Mouse (Mus musculus) natural killer cell, adult 2 months (primary cell): ENCODE measurements around the gene Cacnb4.

Experiments
- DNase-seq, 2 experiments: peaks; one replicate each; pipeline ENCODE4 v3.0.0; 2022; ENCODE audit warnings: low spot score in 2 of 2

Gene Cacnb4

GRCm38 (mm10) chr2:52647255-52647998 lies 29.2 kb downstream of the Cacnb4 start:
- no peak for DNase-seq

- DNase-seq: peak in 1 of 2 experiments; percentile 2
These were observed 33.0 kb downstream of the Cacnb4 start for GRCm38 (mm10) chr2:52643657-52644056.

- no peak for DNase-seq
These were observed 37.1 kb downstream of the Cacnb4 start for GRCm38 (mm10) chr2:52639530-52639875.

- DNase-seq: no peak
These were observed 37.6 kb downstream of the Cacnb4 start for GRCm38 (mm10) chr2:52638857-52639529.

GRCm38 (mm10) chr2:52638226-52638625 lies 38.4 kb downstream of the Cacnb4 start:
- DNase-seq: no peak

- DNase-seq: no peak
These were observed 40.6 kb downstream of the Cacnb4 start for GRCm38 (mm10) chr2:52636051-52636450.

GRCm38 (mm10) chr2:52635358-52635757 lies 41.3 kb downstream of the Cacnb4 start:
- DNase-seq: no peak

- peak in 1 of 2 experiments; percentile 18 for DNase-seq
These were observed 43.8 kb downstream of the Cacnb4 start for GRCm38 (mm10) chr2:52632880-52633279.

GRCm38 (mm10) chr2:52628186-52628585 lies 48.4 kb downstream of the Cacnb4 start:
- no peak for DNase-seq

- no peak for DNase-seq
These were observed 50.4 kb downstream of the Cacnb4 start for GRCm38 (mm10) chr2:52626266-52626665.

- no peak for DNase-seq
These were observed 50.9 kb downstream of the Cacnb4 start for GRCm38 (mm10) chr2:52625731-52626130.

- DNase-seq: no peak
These were observed 52.7 kb downstream of the Cacnb4 start for GRCm38 (mm10) chr2:52623921-52624404.

- DNase-seq: no peak
These were observed 53.2 kb downstream of the Cacnb4 start for GRCm38 (mm10) chr2:52623461-52623860.

- no peak for DNase-seq
These were observed 54.0 kb downstream of the Cacnb4 start for GRCm38 (mm10) chr2:52622616-52623015.

GRCm38 (mm10) chr2:52619406-52619974 lies 57.1 kb downstream of the Cacnb4 start:
- no peak for DNase-seq

GRCm38 (mm10) chr2:52618804-52619203 lies 57.8 kb downstream of the Cacnb4 start:
- no peak for DNase-seq

GRCm38 (mm10) chr2:52615429-52615828 lies 61.2 kb downstream of the Cacnb4 start:
- no peak for DNase-seq

GRCm38 (mm10) chr2:52613888-52614287 lies 62.7 kb downstream of the Cacnb4 start:
- no peak for DNase-seq

- no peak for DNase-seq
These were observed 67.1 kb downstream of the Cacnb4 start for GRCm38 (mm10) chr2:52609486-52609885.

GRCm38 (mm10) chr2:52607857-52608485 lies 68.7 kb downstream of the Cacnb4 start:
- DNase-seq: no peak

- DNase-seq: no peak
These were observed 70.3 kb downstream of the Cacnb4 start for GRCm38 (mm10) chr2:52606331-52606730.

GRCm38 (mm10) chr2:52605321-52605720 lies 71.3 kb downstream of the Cacnb4 start:
- DNase-seq: peak; percentile 31 to 49
